Comparison of ENCODE assay signal across 10 mouse cellular contexts in genomic region chr9:32543923-32544575, GRCm38 (mm10). TPM values are rescaled to one million over a fixed set of nuclear protein-coding genes. Genes with fewer than 3 reads are reported as not detected.
DNase-seq lines count a peak whose midpoint lies in the region; ATAC-seq and TF ChIP-seq lines count a peak whose summit lies in the region.
"Had no signal": no experiment of that assay in that cellular context is flagged by ENCODE, and none has a peak within 500 bp of the region (broad histone marks: within the 10 kb centered on the region; RNA-seq: fewer than 3 reads in every experiment).

No protein-coding gene starts in this region.

- DNase-seq in heart, postnatal 4 days = no peak
- DNase-seq in lung, postnatal 0 days (ENCODE audit: low spot score) = no peak
- no peak for DNase-seq in lung, adult 2 months
- DNase-seq in frontal cortex, postnatal 25 days (ENCODE audit: low spot score in 2 of 2) = no peak
- no peak for DNase-seq in urinary bladder, adult 18-20 months (ENCODE audit: low spot score in 2 of 2)
- DNase-seq: thymus, postnatal 25 days had no signal

- H3K27me3 ChIP-seq in heart, embryonic 12.5 days (replicated peaks) = peaks cover 53% of the 10 kb centered on the region
- H3K27me3 ChIP-seq in lung, postnatal 0 days (replicated peaks; ENCODE audit: insufficient read depth, low read length) = peaks cover 20% of the 10 kb centered on the region; the same call in 1 of the 2 replicates
- peaks cover 22% of the 10 kb centered on the region for H3K27me3 ChIP-seq in embryonic facial prominence, embryonic 12.5 days
- peaks cover 100% of the 10 kb centered on the region for H3K27me3 ChIP-seq in liver, embryonic 12.5 days (replicated peaks)

- H3K4me1 ChIP-seq in heart, embryonic 12.5 days (replicated peaks) = peaks cover 49% of the 10 kb centered on the region
- H3K4me1 ChIP-seq in lung, postnatal 0 days (ENCODE audit: insufficient read depth, low read depth, low read length) = peaks cover 22% of the 10 kb centered on the region; the same call in 1 of the 2 replicates
- peaks cover 16% of the 10 kb centered on the region for H3K4me1 ChIP-seq in lung, adult 2 months (ENCODE audit: control insufficient read depth, insufficient read depth, low read length)
- peaks cover 70% of the 10 kb centered on the region for H3K4me1 ChIP-seq in embryonic facial prominence, embryonic 12.5 days
- H3K4me1 ChIP-seq in liver, embryonic 12.5 days = peaks cover 50% of the 10 kb centered on the region

- no peak for TF ChIP-seq EP300 in lung, postnatal 0 days (IDR thresholded peaks at IDR 0.05)

- no peak for TF ChIP-seq CTCF in lung, postnatal 0 days (IDR thresholded peaks at IDR 0.05)
- no peak for TF ChIP-seq CTCF in lung, adult 2 months (IDR thresholded peaks at IDR 0.05; ENCODE audit: insufficient read depth, low read length)

- no peaks in the 10 kb centered on the region for H3K36me3 ChIP-seq in heart, embryonic 12.5 days
- no peaks in the 10 kb centered on the region for H3K36me3 ChIP-seq in lung, postnatal 0 days (ENCODE audit: insufficient read depth, low read length)
- no peaks in the 10 kb centered on the region for H3K36me3 ChIP-seq in embryonic facial prominence, embryonic 12.5 days
- no peaks in the 10 kb centered on the region for H3K36me3 ChIP-seq in liver, embryonic 12.5 days

- H3K27ac ChIP-seq in heart, embryonic 12.5 days (ENCODE audit: poor library complexity, severe bottlenecking) = peak overlapping the region; percentile 61
- no peak overlapping the region for H3K27ac ChIP-seq in lung, postnatal 0 days (ENCODE audit: low read length)
- peak overlapping the region; percentile 92 for H3K27ac ChIP-seq in embryonic facial prominence, embryonic 12.5 days
- no peak overlapping the region for H3K27ac ChIP-seq in liver, embryonic 12.5 days

- WGBS in heart, embryonic 12.5 days = 11% methylated on average over 8 of the region's 8 CpGs
- WGBS in lung, postnatal 0 days = 33% methylated on average over 8 of the region's 8 CpGs
- WGBS in lung, adult 2 months = 32% methylated on average over 8 of the region's 8 CpGs
- 6% methylated on average over 8 of the region's 8 CpGs for WGBS in embryonic facial prominence, embryonic 12.5 days
- WGBS in liver, embryonic 12.5 days (ENCODE audit: insufficient replicate concordance) = 12% methylated on average over 8 of the region's 8 CpGs

- ATAC-seq in heart, embryonic 12.5 days (ENCODE audit: insufficient number of reproducible peaks, low FRiP score) = peak; percentile 27; the same call in 1 of the 2 replicates
- peak; percentile 11; the same call in 1 of the 2 replicates for ATAC-seq in lung, postnatal 0 days
- ATAC-seq in embryonic facial prominence, embryonic 12.5 days (ENCODE audit: insufficient number of reproducible peaks, insufficient read depth, low FRiP score, low TSS enrichment) = peak; percentile 44; the same call in 1 of the 2 replicates
- no peak for ATAC-seq in liver, embryonic 12.5 days

- TF ChIP-seq POLR2A in lung, adult 2 months (IDR thresholded peaks at IDR 0.05; ENCODE audit: borderline replicate concordance, extremely low read depth, low read depth, low read length) = no peak

- peak overlapping the region; percentile 94 for H3K4me2 ChIP-seq in heart, embryonic 12.5 days
- peak overlapping the region; percentile 88 for H3K4me2 ChIP-seq in lung, postnatal 0 days (replicated peaks; ENCODE audit: low read depth, low read length)
- peak overlapping the region; percentile 75 for H3K4me2 ChIP-seq in embryonic facial prominence, embryonic 12.5 days (replicated peaks)
- H3K4me2 ChIP-seq in liver, embryonic 12.5 days = peak overlapping the region; percentile 87

- no peak overlapping the region for H3K4me3 ChIP-seq in heart, embryonic 12.5 days
- no peak overlapping the region for H3K4me3 ChIP-seq in lung, postnatal 0 days (ENCODE audit: low read depth, low read length)
- no peak overlapping the region for H3K4me3 ChIP-seq in lung, adult 2 months (replicated peaks; ENCODE audit: extremely low read depth, low read depth, low read length)
- H3K4me3 ChIP-seq in embryonic facial prominence, embryonic 12.5 days = peak overlapping the region; percentile 74
- H3K4me3 ChIP-seq in liver, embryonic 12.5 days = no peak overlapping the region
- H3K4me3 ChIP-seq: erythroblast, embryonic 14.5 days had no signal

- no peak overlapping the region for H3K9ac ChIP-seq in heart, embryonic 12.5 days
- H3K9ac ChIP-seq in lung, postnatal 0 days (replicated peaks; ENCODE audit: low read depth) = no peak overlapping the region
- no peak overlapping the region for H3K9ac ChIP-seq in embryonic facial prominence, embryonic 12.5 days
- H3K9ac ChIP-seq in liver, embryonic 12.5 days = no peak overlapping the region

- H3K9me3 ChIP-seq in heart, embryonic 12.5 days (replicated peaks) = no peaks in the 10 kb centered on the region
- H3K9me3 ChIP-seq in lung, postnatal 0 days (ENCODE audit: low read length) = no peaks in the 10 kb centered on the region
- H3K9me3 ChIP-seq in embryonic facial prominence, embryonic 12.5 days = no peaks in the 10 kb centered on the region
- no peaks in the 10 kb centered on the region for H3K9me3 ChIP-seq in liver, embryonic 12.5 days (replicated peaks)

RNA-seq across cellular contexts. Expression of gene Fli1, which starts 1.4 kb away (rescaled TPM):
- 20.1 and 20.2 TPM in 2 replicates for polyA plus RNA-seq in heart, embryonic 12.5 days (2016; fragmentation: Nextera tagmentation; extraction: Ambion mirVana)
- 10 to 100 TPM; 38.9 to 41.1 TPM for total RNA-seq in heart, postnatal 4 days (2021)
- 21.1 and 21.4 TPM in 2 replicates for polyA plus RNA-seq in lung, postnatal 0 days (2015; fragmentation: Nextera tagmentation; extraction: Ambion mirVana)
- 12.9 and 14.1 TPM in 2 replicates for polyA plus RNA-seq in lung, adult 2 months (2012; rRNA removed)
- 39.2 and 40.9 TPM in 2 replicates for polyA plus RNA-seq in embryonic facial prominence, embryonic 12.5 days (2016; fragmentation: Nextera tagmentation; extraction: Ambion mirVana)
- 15.3 and 16.2 TPM in 2 replicates for polyA plus RNA-seq in liver, embryonic 12.5 days (2016; fragmentation: Nextera tagmentation; extraction: Ambion mirVana)

Comparison
In these comparisons a context has a peak if more than half of its experiments do, and no peak if none do; other contexts are left out.
1. H3K27ac ChIP-seq: peak in heart, embryonic 12.5 days (single experiment) and embryonic facial prominence, embryonic 12.5 days (single experiment); none in lung, postnatal 0 days (single experiment) and liver, embryonic 12.5 days (single experiment).
2. Peak in every context shown above with its lines, with median percentiles within 50 percentile points of each other: H3K4me2 ChIP-seq.